Mouse (Mus musculus) layer of hippocampus, adult 11-12 months (tissue): ENCODE measurements at regions not wholly inside any gene's neighbourhood (a gene's known extent, or its start where the extent isn't known, plus 50 kb on each side); places are given as distances from the start of the nearest gene placed in this dataset.

ENCODE experiments used
- DNase-seq: peaks from one replicate; pipeline ENCODE4 v3.0.0; 2022; ENCODE audit warnings: low spot score

- no peak for DNase-seq
Measured at GRCm38 (mm10) chr8:35991936-35992603, 226.5 kb downstream of the Gm19410 start.

- no peak for DNase-seq
Measured at GRCm38 (mm10) chr8:35996330-35997077, 230.9 kb downstream of the Gm19410 start.

- DNase-seq, result no peak
Measured at GRCm38 (mm10) chr8:35999584-35999983, 234.0 kb downstream of the Gm19410 start.

GRCm38 (mm10) chr8:36004387-36004786 is 238.8 kb downstream of the Gm19410 start:
- DNase-seq, result no peak

GRCm38 (mm10) chr8:36005536-36005935 is 239.9 kb downstream of the Gm19410 start:
- no peak for DNase-seq

GRCm38 (mm10) chr8:36007724-36008123 is 242.1 kb downstream of the Gm19410 start:
- no peak for DNase-seq

- DNase-seq, result no peak
Measured at GRCm38 (mm10) chr8:36009565-36009964, 244.0 kb downstream of the Gm19410 start.

- DNase-seq, result no peak
Measured at GRCm38 (mm10) chr8:36010446-36011217, 245.0 kb downstream of the Gm19410 start.

- peak; percentile 40 for DNase-seq
Measured at GRCm38 (mm10) chr8:36014862-36015261, 249.3 kb downstream of the Gm19410 start.

GRCm38 (mm10) chr8:36016321-36017114 is 250.9 kb downstream of the Gm19410 start:
- no peak for DNase-seq

GRCm38 (mm10) chr8:36018993-36019753 is 253.6 kb downstream of the Gm19410 start:
- no peak for DNase-seq

GRCm38 (mm10) chr8:36019895-36020294 is 254.3 kb downstream of the Gm19410 start:
- no peak for DNase-seq

- peak; percentile 38 for DNase-seq
Measured at GRCm38 (mm10) chr8:36027586-36027985, 262.0 kb downstream of the Gm19410 start.

GRCm38 (mm10) chr8:36028121-36028955 is 262.7 kb downstream of the Gm19410 start:
- no peak for DNase-seq

- no peak for DNase-seq
Measured at GRCm38 (mm10) chr8:36029445-36029844, 263.9 kb downstream of the Gm19410 start.

GRCm38 (mm10) chr8:36030237-36030636 is 264.6 kb downstream of the Gm19410 start:
- no peak for DNase-seq

GRCm38 (mm10) chr8:36031966-36032719 is 266.6 kb downstream of the Gm19410 start:
- peak; percentile 66 for DNase-seq

- no peak for DNase-seq
Measured at GRCm38 (mm10) chr8:36035339-36035738, 269.7 kb downstream of the Gm19410 start.

- no peak for DNase-seq
Measured at GRCm38 (mm10) chr8:36036271-36036670, 270.7 kb downstream of the Gm19410 start.
